Mouse (Mus musculus): ENCODE data around the gene Fgfr2.

GRCm38 (mm10) chr7:132070877-132071625 lies 1052.1 kb downstream of the Fgfr2 start:
- TF ChIP-seq CTCF (IDR thresholded peaks at IDR 0.05; ENCODE audit: extremely low read depth, insufficient read length, insufficient replicate concordance, low read depth, low read length) (no peak), POLR2A (IDR thresholded peaks at IDR 0.05; ENCODE audit: low read depth, low read length) (no peak)

Measured in small intestine, adult 2 months (tissue).